Mouse (Mus musculus) activated CD4-positive, CD25-positive, alpha-beta regulatory T cell, adult 4 months (primary cell): Measurements from ENCODE around the gene Samd4b. TPM values are rescaled to one million over a fixed set of nuclear protein-coding genes. Genes with fewer than 3 reads are reported as not detected.
A peak's percentile ranks its signal among the peaks of the same experiment; 100 is the strongest.
"Not testable (repeated sequence)": the region's sequence is repeated elsewhere in the genome, so short reads cannot be mapped to it uniquely, and the experiment has no call there.

ENCODE experiments used
- ATAC-seq: one replicate; pipeline ENCODE4 v1.8.0; 2017
- polyA plus RNA-seq, 2 experiments: library from polyadenylated mRNA; unstranded; fragments of 100-300 nt; shearing (Covaris generic); gene quantifications; one replicate each; pipeline ENCODE4 v1.2.1; 2017

The Samd4b gene
- polyA plus RNA-seq: 1 to 10 TPM; 6.2 to 7.4 TPM

- peak; percentile 95 for ATAC-seq
Measured at GRCm38 (mm10) chr7:28597642-28598446, at the start of gene Samd4b, which contains the start of gene Pak4. TSS of gene Samd4b (minus strand) at chr7:28598144. TSS of gene Pak4 (minus strand) at chr7:28598185.

- no peak for ATAC-seq
Measured at GRCm38 (mm10) chr7:28647016-28647415, 49.1 kb upstream of the Samd4b start.

GRCm38 (mm10) chr7:28645947-28646475 is 48.1 kb upstream of the Samd4b start:
- no peak for ATAC-seq

GRCm38 (mm10) chr7:28645366-28645765 is 47.4 kb upstream of the Samd4b start:
- ATAC-seq: no peak

- no peak for ATAC-seq
Measured at GRCm38 (mm10) chr7:28641546-28641945, 43.6 kb upstream of the Samd4b start.

DNA sequence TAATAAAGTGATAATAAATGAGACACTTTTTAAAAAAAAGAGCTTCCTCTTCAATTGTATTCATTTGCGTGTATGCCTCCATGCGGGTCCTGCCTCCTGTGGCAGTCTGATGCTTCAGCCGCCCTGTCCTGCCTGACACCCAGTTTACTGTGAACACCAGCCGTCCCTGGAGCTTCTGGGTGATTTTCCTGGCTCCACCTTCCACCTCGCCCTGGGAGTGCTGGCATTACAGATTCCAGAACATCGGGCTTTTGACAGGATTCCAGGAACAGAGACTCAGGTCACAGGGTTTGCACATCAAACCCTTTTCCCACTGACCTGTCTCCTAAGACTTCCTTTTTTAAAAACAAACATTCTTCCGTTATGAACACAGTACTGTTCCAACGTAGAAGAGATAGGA is 39.6 kb upstream of the Samd4b start:
- no peak for ATAC-seq

DNA sequence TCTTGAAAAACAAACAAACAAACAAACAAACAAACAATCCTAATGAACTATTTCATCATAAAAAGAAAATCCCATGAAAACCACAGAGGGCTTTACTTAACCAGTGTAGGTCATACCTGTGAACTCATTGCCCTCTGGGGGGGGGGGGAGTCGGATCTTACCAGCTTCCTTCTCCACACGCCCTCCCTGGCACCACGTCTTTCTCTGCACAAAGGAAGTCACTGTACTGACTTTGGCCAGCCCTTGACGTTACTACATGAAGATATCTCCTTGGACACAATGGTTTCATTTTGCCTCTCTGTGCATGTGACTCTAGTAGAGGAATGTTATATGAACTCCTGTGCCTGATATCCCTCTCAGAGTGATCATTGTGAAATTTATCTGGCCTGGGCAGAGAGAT is 36.2 kb upstream of the Samd4b start:
- ATAC-seq: no peak

DNA sequence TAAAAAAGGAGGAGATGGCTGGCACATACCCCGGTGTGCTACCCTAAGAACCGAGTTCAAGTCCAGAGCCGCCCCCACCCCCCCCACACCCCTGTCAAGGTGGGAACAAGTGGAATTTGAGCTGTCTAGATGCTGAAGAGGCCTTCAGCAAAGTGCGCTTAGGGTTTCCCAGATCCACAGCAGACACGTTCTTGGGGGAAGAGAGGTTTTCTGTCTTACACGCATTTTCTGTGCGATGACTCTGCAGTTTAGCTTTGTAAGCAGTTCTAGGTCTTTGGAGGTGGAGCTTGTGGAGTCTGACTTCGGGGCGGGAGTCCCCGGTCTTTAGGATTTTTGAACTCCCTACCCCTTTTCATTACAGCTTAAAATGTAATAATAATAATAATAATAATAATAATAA is 33.1 kb upstream of the Samd4b start, which contains the start of gene Acp7:
Acp7 (minus strand) TSS at position 260 of the 400 bp plus-strand sequence.
- ATAC-seq: no peak

GRCm38 (mm10) chr7:28624791-28625190 is 26.8 kb upstream of the Samd4b start:
- no peak for ATAC-seq

DNA sequence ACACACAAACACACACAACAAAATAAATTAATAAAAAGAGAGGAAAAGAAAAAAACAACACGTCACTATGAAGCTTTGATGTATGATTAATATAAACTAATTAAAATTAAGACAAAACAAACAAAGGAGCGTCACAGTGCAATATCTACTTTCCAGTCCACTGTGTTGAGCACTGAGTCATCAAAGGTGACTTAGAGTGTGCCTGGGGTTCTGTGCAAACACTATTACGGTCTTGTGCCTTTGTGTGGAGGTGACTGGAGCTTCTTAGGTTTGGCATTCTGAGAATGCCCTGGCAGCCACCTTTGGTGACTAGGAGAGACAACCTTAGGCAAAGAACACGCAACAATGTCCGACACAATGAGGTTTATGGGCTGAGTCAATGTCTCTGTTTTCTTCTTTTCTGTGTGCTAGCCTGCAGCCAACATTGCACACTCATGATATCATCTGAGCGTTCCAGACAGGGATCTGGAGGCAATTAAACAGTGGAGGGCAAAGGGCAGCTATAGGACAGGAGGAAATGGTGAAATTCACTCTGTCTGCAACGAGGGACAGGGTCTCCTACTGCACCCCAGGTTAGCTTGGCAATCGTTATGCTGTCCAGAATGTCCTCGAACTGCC is 21.3 kb upstream of the Samd4b start:
- ATAC-seq: no peak

- no peak for ATAC-seq
Measured at GRCm38 (mm10) chr7:28605951-28606350, 8.0 kb upstream of the Samd4b start.

DNA sequence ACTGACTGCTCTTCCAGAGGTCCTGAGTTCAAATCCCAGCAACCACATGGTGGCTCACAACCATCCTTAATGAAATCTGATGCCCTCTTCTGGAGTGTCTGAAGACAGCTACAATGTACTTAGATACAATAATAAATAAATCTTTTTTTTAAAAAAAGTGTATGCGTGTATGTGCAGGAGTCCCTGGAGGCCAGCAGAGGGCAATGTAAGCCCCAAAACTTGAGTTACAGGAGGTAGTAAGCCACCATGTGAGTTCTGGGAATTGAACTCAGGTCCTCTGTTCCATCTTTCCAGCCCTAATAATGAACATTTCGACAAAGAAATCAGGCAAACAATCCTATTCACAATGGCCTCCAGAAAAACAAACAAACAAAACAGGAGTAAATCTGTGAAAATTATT is 5.8 kb upstream of the Samd4b start:
- not testable (repeated sequence) for ATAC-seq

- no peak for ATAC-seq
Measured at GRCm38 (mm10) chr7:28603136-28603535, 5.2 kb upstream of the Samd4b start.

GRCm38 (mm10) chr7:28601668-28602067 is 3.7 kb upstream of the Samd4b start:
- no peak for ATAC-seq

DNA sequence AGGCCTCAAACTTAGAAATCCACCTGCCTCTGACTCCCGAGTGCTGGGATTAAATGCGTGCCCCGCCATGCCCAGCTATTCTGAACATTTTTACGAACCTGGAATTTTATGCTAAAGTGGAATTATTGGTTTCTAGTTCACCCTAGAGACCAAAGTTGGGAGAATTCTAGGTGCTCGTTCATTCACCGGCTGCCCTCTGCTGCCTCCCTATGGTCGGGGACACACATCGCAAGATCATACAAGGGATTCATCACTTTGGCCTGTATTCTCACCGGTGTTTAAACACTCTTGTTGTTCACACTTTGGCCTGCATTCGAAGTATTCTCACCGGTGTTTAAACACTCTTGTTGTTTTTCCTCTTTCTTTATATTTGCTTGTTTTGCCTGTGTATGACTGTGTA is 3.1 kb upstream of the Samd4b start:
- ATAC-seq: peak; percentile 30

DNA sequence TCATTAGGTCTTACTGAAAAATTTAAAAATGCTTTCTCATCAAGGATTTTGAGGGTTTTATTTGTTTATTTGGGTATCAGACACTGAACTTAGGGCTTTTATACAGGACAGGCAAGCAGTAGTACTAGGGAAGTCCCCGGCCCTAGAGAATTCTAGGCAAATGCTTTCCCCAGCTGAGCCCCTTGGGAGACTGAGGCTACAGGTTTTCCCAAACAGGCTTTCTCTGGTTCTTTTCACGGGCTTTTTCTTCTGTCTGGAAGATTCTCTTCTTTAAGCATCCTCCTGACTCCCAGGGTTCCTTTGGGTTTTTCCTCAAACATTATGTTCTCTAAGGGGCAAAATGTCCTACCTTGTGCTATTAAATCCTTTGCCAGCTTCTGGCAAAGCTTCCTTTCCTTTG is 1.0 kb upstream of the Samd4b start:
- no peak for ATAC-seq

DNA sequence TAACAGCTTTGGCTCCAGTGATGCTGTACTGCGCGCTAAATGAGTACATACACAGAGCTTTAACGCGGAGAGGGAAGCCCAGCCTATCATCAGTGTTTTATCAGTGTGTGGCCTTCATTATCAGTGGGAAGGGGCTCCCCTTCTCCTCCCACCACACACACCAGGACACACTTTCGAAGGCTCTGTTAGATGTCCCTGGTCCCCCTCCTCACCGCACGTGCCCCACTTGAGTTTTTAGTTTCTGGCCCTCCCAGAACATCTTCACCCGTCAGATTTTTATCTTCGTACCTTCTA is 720 bp downstream of the Samd4b start:
- no peak for ATAC-seq

GRCm38 (mm10) chr7:28596436-28597276 is 1.3 kb downstream of the Samd4b start:
- ATAC-seq: no peak

DNA sequence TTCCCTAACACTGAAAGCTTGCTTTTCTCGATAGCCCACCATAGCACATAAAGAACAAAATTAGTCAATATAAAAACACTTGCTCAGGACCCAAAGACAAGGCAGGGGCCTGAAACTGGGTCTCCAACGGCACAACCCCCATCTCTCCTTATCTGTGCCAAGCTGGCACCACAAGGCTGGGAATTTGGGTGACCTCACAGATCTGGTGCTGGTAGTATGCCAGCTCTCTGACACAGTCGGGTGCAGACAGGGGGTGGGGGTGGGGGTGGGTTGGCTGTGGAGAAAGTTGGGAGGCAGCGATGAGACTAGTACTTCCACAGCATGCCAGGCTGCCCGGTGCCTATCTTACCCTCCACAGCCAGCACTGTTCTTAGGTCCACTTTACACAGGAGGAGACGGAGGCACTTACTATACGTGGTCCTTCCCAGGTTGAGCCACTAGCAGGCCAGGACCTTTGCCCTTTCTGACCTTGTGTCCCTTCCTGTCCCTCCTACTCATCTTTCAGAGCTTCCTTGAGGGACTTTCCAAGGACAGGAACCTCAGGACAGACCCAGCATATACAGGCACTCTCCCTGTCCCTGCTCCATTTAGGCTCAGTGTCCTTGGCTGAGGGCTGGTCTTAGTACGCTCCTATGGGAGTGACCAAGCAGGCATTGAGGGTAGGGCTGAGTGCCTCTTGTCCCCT is 2.1 kb downstream of the Samd4b start:
- no peak for ATAC-seq

DNA sequence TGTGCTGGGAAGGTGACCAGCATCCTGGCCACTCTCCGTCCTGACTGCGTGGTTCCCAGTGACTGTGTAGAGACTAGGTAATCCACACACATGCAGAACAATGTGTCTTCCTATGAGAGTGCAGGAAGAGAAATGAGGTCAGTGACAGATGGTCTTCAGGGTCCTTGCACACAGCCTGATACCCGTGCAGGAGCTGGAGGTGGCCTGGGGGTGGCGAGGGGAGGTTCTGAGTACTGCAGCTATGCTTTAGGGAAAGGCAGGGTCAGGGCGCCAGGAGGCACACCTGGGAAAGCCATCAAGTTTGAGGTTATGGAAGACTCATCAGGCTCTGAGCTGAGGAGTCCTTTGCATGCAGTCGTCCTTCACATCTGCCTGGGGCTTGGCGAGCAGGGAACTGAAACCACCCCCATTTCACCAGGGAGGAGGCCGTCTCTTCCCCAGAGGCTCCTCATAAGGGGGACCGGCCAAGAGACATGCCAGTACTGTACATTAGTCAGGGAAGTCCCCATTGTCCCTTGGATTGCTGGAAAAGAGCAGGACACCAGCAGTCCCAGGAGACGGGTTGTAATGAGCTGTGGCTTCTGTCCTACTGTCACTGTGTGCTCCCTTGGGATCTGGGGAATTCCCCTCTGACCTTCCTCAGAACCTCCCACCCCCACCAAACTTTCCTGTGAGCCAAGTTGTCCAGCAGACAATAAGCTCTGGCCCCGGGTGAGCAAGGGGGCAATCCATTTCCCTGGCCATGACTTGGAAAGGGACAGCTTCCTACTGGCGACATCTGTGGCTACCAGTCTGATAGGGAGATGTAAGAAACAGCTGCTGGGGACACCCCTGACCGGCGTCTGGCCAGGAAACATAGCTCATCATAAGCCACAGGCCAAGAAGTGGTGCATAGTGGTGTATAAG is 4.5 kb downstream of the Samd4b start:
- no peak for ATAC-seq

DNA sequence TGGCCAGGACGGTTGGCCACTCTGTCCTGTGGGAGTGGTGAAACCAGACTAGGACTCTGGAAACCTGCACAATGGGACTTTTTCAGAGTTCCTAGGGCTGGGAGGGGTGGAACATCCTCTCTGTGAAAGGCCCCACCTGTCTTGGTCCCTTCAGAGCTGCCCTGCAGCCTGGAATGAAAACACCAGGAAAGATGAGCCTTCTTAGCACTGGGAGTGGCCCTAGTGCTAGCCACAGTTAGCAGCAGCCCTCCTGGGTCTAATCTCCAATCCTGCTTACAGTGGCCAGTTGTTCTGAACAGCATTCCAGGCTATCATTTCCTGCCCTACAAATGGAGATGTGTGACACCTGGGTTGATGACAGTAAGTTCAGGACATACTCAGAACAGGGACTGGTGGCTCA is 6.1 kb downstream of the Samd4b start:
- no peak for ATAC-seq
